Mouse (Mus musculus) c-Kit-negative CD71-positive TER-119-positive erythroid progenitor cells, embryonic 14.5 days (primary cell): ENCODE data around the gene Fam83e.

Source experiments
- DNase-seq: peaks from one replicate; pipeline ENCODE4 v3.0.0-alpha.2; 2013; ENCODE audit warnings: low read depth, low spot score

The Fam83e gene

GRCm38 (mm10) chr7:45739820-45740219, 18.8 kb downstream of the Fam83e start:
- DNase-seq = no peak

GRCm38 (mm10) chr7:45741308-45741707, 20.3 kb downstream of the Fam83e start:
- no peak for DNase-seq

- no peak for DNase-seq
Measured at GRCm38 (mm10) chr7:45741777-45742176, 20.8 kb downstream of the Fam83e start.

GRCm38 (mm10) chr7:45742338-45742737, 21.3 kb downstream of the Fam83e start:
- DNase-seq = no peak

GRCm38 (mm10) chr7:45744387-45744786, 23.4 kb downstream of the Fam83e start:
- DNase-seq = no peak

- no peak for DNase-seq
Measured at GRCm38 (mm10) chr7:45746518-45746917, 25.5 kb downstream of the Fam83e start.

- no peak for DNase-seq
Measured at GRCm38 (mm10) chr7:45747450-45747849, 26.4 kb downstream of the Fam83e start.

- DNase-seq = no peak
Measured at GRCm38 (mm10) chr7:45748110-45748509, 27.1 kb downstream of the Fam83e start.

- no peak for DNase-seq
Measured at GRCm38 (mm10) chr7:45749401-45749800, 28.4 kb downstream of the Fam83e start.

- no peak for DNase-seq
Measured at GRCm38 (mm10) chr7:45750162-45750561, 29.1 kb downstream of the Fam83e start.

- no peak for DNase-seq
Measured at GRCm38 (mm10) chr7:45755703-45756102, 34.7 kb downstream of the Fam83e start.

GRCm38 (mm10) chr7:45759400-45759799, 38.4 kb downstream of the Fam83e start:
- no peak for DNase-seq

- no peak for DNase-seq
Measured at GRCm38 (mm10) chr7:45760151-45760550, 39.1 kb downstream of the Fam83e start.

GRCm38 (mm10) chr7:45765995-45766394, 45.0 kb downstream of the Fam83e start:
- DNase-seq = no peak

- DNase-seq = no peak
Measured at GRCm38 (mm10) chr7:45766764-45767163, 45.8 kb downstream of the Fam83e start.

- no peak for DNase-seq
Measured at GRCm38 (mm10) chr7:45767500-45767899, 46.5 kb downstream of the Fam83e start.

- no peak for DNase-seq
Measured at GRCm38 (mm10) chr7:45770427-45771082, 49.5 kb downstream of the Fam83e start.

- no peak for DNase-seq
Measured at GRCm38 (mm10) chr7:45771101-45771500, 50.1 kb downstream of the Fam83e start.

- DNase-seq = no peak
Measured at GRCm38 (mm10) chr7:45775237-45775636, 54.2 kb downstream of the Fam83e start.
